In the genomic region with DNA sequence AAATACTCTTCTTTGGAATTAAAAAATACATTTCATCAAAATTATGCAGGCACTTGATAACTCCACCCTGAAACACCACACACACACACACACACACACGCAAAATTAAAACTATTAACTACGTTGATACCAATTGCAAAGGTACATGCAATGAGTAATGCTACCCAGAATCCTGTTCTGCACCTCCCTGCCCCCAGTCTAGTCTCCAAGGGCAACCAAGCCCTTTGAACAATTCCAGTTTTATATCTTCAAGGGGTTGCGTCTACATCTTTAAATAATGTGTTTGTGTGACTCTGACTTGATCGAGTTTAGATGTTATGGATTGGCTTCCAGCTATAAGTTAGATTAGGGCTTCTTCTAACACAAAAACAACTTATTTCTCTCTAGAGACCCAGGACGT, we compare ENCODE assay signal across 28 mouse cellular contexts. TPM values are rescaled to one million over a fixed set of nuclear protein-coding genes. Genes with fewer than 3 reads are reported as not detected.
A peak's percentile ranks its signal among the peaks of the same experiment; 100 is the strongest.
DNase-seq lines count a peak whose midpoint lies in the region; TF ChIP-seq lines count a peak whose summit lies in the region.
"Had no signal": no experiment of that assay in that cellular context is flagged by ENCODE, and none has a peak within 500 bp of the region (broad histone marks: within the 10 kb centered on the region; RNA-seq: fewer than 3 reads in every experiment).

No protein-coding gene starts in this region.

- peaks cover 21% of the 10 kb centered on the region for H3K4me1 ChIP-seq in olfactory bulb, adult 2 months (ENCODE audit: control insufficient read depth, insufficient read depth, low read length)
- H3K4me1 ChIP-seq: embryonic facial prominence, embryonic 12.5 days had no signal

- 0 out of 2 replicates have a peak overlapping the region, but pooled peaks have one; percentile 33 for H3K27ac ChIP-seq in layer of hippocampus, adult 2 months
- H3K27ac ChIP-seq in olfactory bulb, adult 2 months (ENCODE audit: insufficient read depth, low read depth, low read length), result 0 out of 2 replicates have a peak overlapping the region, but pooled peaks have one; percentile 11
- H3K27ac ChIP-seq: embryonic facial prominence, embryonic 12.5 days; embryonic facial prominence, embryonic 15.5 days; heart, adult 2 months; heart, embryonic 10.5 days; hindbrain, embryonic 12.5 days; hindbrain, embryonic 15.5 days had no signal

- TF ChIP-seq POLR2A in olfactory bulb, adult 2 months (IDR thresholded peaks at IDR 0.05; ENCODE audit: insufficient read depth, low read depth, low read length), result no peak

- DNase-seq in adrenal gland, postnatal 14 days, result peak; percentile 42
- no peak for DNase-seq in adrenal gland, adult 18-20 months (ENCODE audit: low spot score in 2 of 2)
- DNase-seq in layer of hippocampus, adult 2 months (ENCODE audit: low spot score in 2 of 2), result no peak
- DNase-seq in layer of hippocampus, adult 9-10 months (ENCODE audit: low spot score), result no peak
- DNase-seq in brain, adult 2 months (ENCODE audit: low read depth, low spot score), result peak; percentile 63
- DNase-seq: cerebellum, adult 11 months; cerebellum, adult 2 months; cerebellum, adult 9-11 months; cerebellum, postnatal 25 days; gastrocnemius, postnatal 10 days; gastrocnemius, postnatal 36 days; heart, adult 2 months had no signal

- no peak for TF ChIP-seq CTCF in layer of hippocampus, adult 2 months (conservative IDR thresholded peaks at IDR 0.05)
- no peak for TF ChIP-seq CTCF in olfactory bulb, adult 2 months (IDR thresholded peaks at IDR 0.05; ENCODE audit: insufficient read depth, low read depth, low read length)

- H3K4me3 ChIP-seq in layer of hippocampus, adult 2 months, result no peak overlapping the region
- H3K4me3 ChIP-seq in olfactory bulb, adult 2 months (ENCODE audit: insufficient read depth, low read depth, low read length), result no peak overlapping the region
- H3K4me3 ChIP-seq: embryonic facial prominence, embryonic 12.5 days; embryonic facial prominence, embryonic 15.5 days; heart, adult 2 months; heart, embryonic 10.5 days; hindbrain, embryonic 12.5 days; hindbrain, embryonic 15.5 days had no signal

- 47% methylated on average over 5 of the region's 5 CpGs for WGBS in olfactory bulb, adult 2 months

RNA-seq across cellular contexts. Expression of gene Art2b, which starts 49.9 kb away (rescaled TPM):
- total RNA-seq in adrenal gland, postnatal 14 days (2021), result 0.11 and 1.2 TPM in 2 replicates
- under 1 TPM in 1 of 2 experiments, not detected in 1; 0.19 TPM for total RNA-seq in adrenal gland, adult 18-20 months (2021)
- total RNA-seq in layer of hippocampus, adult 2 months (2021), result not detected
- polyA plus RNA-seq in olfactory bulb, adult 2 months (2012; ENCODE audit: insufficient read depth, insufficient read length, low replicate concordance, missing spikeins), result not detected in 2 replicates
- total RNA-seq: common myeloid progenitor, adult 5-6 weeks; gastrocnemius, adult 18-20 months; gastrocnemius, postnatal 10 days; gastrocnemius, postnatal 36 days; granulocyte monocyte progenitor cell, adult 5-6 weeks; heart, postnatal 25 days; MEL had no signal
- polyA plus RNA-seq: C2C12; cerebellum, adult 2 months; embryonic facial prominence, embryonic 12.5 days; embryonic facial prominence, embryonic 15.5 days; forebrain, embryonic 11.5 days; forebrain, embryonic 14.5 days; heart, embryonic 10.5 days; heart, embryonic 14.5 days; heart, postnatal 0 days; hindbrain, embryonic 12.5 days; hindbrain, embryonic 15.5 days had no signal

Comparison
In these comparisons a context has a peak if more than half of its experiments do, and no peak if none do; other contexts are left out.
1. DNase-seq: peak in adrenal gland, postnatal 14 days (single experiment) and brain, adult 2 months (single experiment); none in adrenal gland, adult 18-20 months (0 of 2), layer of hippocampus, adult 2 months (0 of 2) and layer of hippocampus, adult 9-10 months (single experiment).